In genomic region chr17:12675646-12676045, GRCm38 (mm10) we compare ENCODE assay signal across 14 mouse cellular contexts. TPM values are rescaled to one million over a fixed set of nuclear protein-coding genes. Genes with fewer than 3 reads are reported as not detected.
DNase-seq lines count a peak whose midpoint lies in the region; ATAC-seq and TF ChIP-seq lines count a peak whose summit lies in the region.
"Had no signal": no experiment of that assay in that cellular context is flagged by ENCODE, and none has a peak within 500 bp of the region (broad histone marks: within the 10 kb centered on the region; RNA-seq: fewer than 3 reads in every experiment).

Slc22a1 (minus strand) TSS chr17:12675829.

- H3K4me3 ChIP-seq in embryonic facial prominence, embryonic 14.5 days (ENCODE audit: low read depth, low read length) = no peak within 1 kb of the TSS
- H3K4me3 ChIP-seq in embryonic facial prominence, embryonic 10.5 days = no peak within 1 kb of the TSS
- H3K4me3 ChIP-seq in liver, postnatal 0 days (ENCODE audit: low read depth, low read length) = no peak within 1 kb of the TSS
- no peak within 1 kb of the TSS for H3K4me3 ChIP-seq in stomach, embryonic 15.5 days (replicated peaks)
- H3K4me3 ChIP-seq: forebrain, embryonic 10.5 days; limb, embryonic 15.5 days; midbrain, embryonic 10.5 days had no signal

- no peak within 1 kb of the TSS for H3K9ac ChIP-seq in embryonic facial prominence, embryonic 14.5 days (ENCODE audit: low read depth, low read length)
- H3K9ac ChIP-seq in liver, postnatal 0 days (replicated peaks) = no peak within 1 kb of the TSS
- H3K9ac ChIP-seq in stomach, embryonic 15.5 days = no peak within 1 kb of the TSS
- H3K9ac ChIP-seq: limb, embryonic 15.5 days had no signal

- TF ChIP-seq CTCF in liver, postnatal 0 days (IDR thresholded peaks at IDR 0.05; ENCODE audit: low read depth) = no peak

- 76% methylated on average over 7 of the region's 7 CpGs for WGBS in embryonic facial prominence, embryonic 14.5 days
- WGBS in embryonic facial prominence, embryonic 10.5 days = 92% methylated on average over 7 of the region's 7 CpGs
- 64% methylated on average over 7 of the region's 7 CpGs for WGBS in liver, postnatal 0 days (ENCODE audit: insufficient replicate concordance)
- WGBS in large intestine, adult 2 months = 22% methylated on average over 7 of the region's 7 CpGs
- WGBS in stomach, embryonic 15.5 days = 71% methylated on average over 7 of the region's 7 CpGs

- peak; percentile 50; the same call in 1 of the 2 replicates for ATAC-seq in embryonic facial prominence, embryonic 14.5 days (ENCODE audit: low read depth)
- peak; percentile 79 for ATAC-seq in liver, postnatal 0 days
- peak; percentile 68 for ATAC-seq in stomach, embryonic 15.5 days (ENCODE audit: insufficient read depth, low FRiP score, low read depth)
- ATAC-seq: hindbrain, embryonic 16.5 days had no signal

- DNase-seq in embryonic facial prominence, embryonic 14.5 days (ENCODE audit: low spot score) = peak; percentile 66
- no peak for DNase-seq in embryonic facial prominence, embryonic 10.5 days (ENCODE audit: low spot score)
- peak; percentile 44 for DNase-seq in liver, postnatal 0 days
- DNase-seq in liver = no peak
- peak; percentile 91 for DNase-seq in large intestine, adult 2 months (ENCODE audit: low read depth, low spot score)
- no peak for DNase-seq in thymus, postnatal 14 days
- no peak for DNase-seq in cerebellum, postnatal 4 days (ENCODE audit: low spot score in 2 of 2)
- DNase-seq: layer of hippocampus, postnatal 36 days had no signal

- H3K4me2 ChIP-seq in embryonic facial prominence, embryonic 14.5 days (ENCODE audit: low read depth, low read length) = no peak within 1 kb of the TSS
- H3K4me2 ChIP-seq in liver, postnatal 0 days (ENCODE audit: low read depth, low read length) = no peak within 1 kb of the TSS
- H3K4me2 ChIP-seq in stomach, embryonic 15.5 days = no peak within 1 kb of the TSS
- H3K4me2 ChIP-seq: limb, embryonic 15.5 days had no signal

- no peak for TF ChIP-seq EP300 in liver, postnatal 0 days (IDR thresholded peaks at IDR 0.05; ENCODE audit: low read depth)

- H3K27ac ChIP-seq in embryonic facial prominence, embryonic 14.5 days (replicated peaks; ENCODE audit: low read depth, low read length) = no peak within 1 kb of the TSS
- H3K27ac ChIP-seq in embryonic facial prominence, embryonic 10.5 days (replicated peaks) = no peak within 1 kb of the TSS
- no peak within 1 kb of the TSS for H3K27ac ChIP-seq in liver, postnatal 0 days (ENCODE audit: low read depth)
- H3K27ac ChIP-seq in stomach, embryonic 15.5 days = no peak within 1 kb of the TSS
- H3K27ac ChIP-seq: forebrain, embryonic 10.5 days; limb, embryonic 15.5 days; midbrain, embryonic 10.5 days had no signal

- no peaks in the 10 kb centered on the region for H3K27me3 ChIP-seq in embryonic facial prominence, embryonic 14.5 days (replicated peaks; ENCODE audit: control insufficient read depth, insufficient read depth, low read length)
- no peaks in the 10 kb centered on the region for H3K27me3 ChIP-seq in embryonic facial prominence, embryonic 10.5 days (replicated peaks; ENCODE audit: low read depth, poor library complexity, severe bottlenecking)
- no peaks in the 10 kb centered on the region for H3K27me3 ChIP-seq in liver, postnatal 0 days (ENCODE audit: insufficient read depth, low read length)
- no peaks in the 10 kb centered on the region for H3K27me3 ChIP-seq in stomach, embryonic 15.5 days (replicated peaks)
- H3K27me3 ChIP-seq: limb, embryonic 15.5 days had no signal

- peaks cover under 1% of the 10 kb centered on the region for H3K36me3 ChIP-seq in embryonic facial prominence, embryonic 14.5 days (ENCODE audit: control insufficient read depth, insufficient read depth, low read length)
- H3K36me3 ChIP-seq in embryonic facial prominence, embryonic 10.5 days (replicated peaks) = peaks cover 12% of the 10 kb centered on the region
- H3K36me3 ChIP-seq in liver, postnatal 0 days (replicated peaks; ENCODE audit: insufficient read depth, low read length) = no peaks in the 10 kb centered on the region
- H3K36me3 ChIP-seq in stomach, embryonic 15.5 days = no peaks in the 10 kb centered on the region
- H3K36me3 ChIP-seq: midbrain, embryonic 10.5 days had no signal

- H3K4me1 ChIP-seq in embryonic facial prominence, embryonic 14.5 days (ENCODE audit: control insufficient read depth, insufficient read depth, low read length) = peaks cover 7% of the 10 kb centered on the region; the same call in 1 of the 2 replicates
- peaks cover 7% of the 10 kb centered on the region for H3K4me1 ChIP-seq in embryonic facial prominence, embryonic 10.5 days
- peaks cover 11% of the 10 kb centered on the region; the same call in 1 of the 2 replicates for H3K4me1 ChIP-seq in liver, postnatal 0 days (ENCODE audit: insufficient read depth)
- H3K4me1 ChIP-seq in stomach, embryonic 15.5 days = no peaks in the 10 kb centered on the region
- H3K4me1 ChIP-seq: forebrain, embryonic 10.5 days; midbrain, embryonic 10.5 days had no signal

- H3K9me3 ChIP-seq in embryonic facial prominence, embryonic 14.5 days (ENCODE audit: control insufficient read depth, low read length) = no peaks in the 10 kb centered on the region
- H3K9me3 ChIP-seq in embryonic facial prominence, embryonic 10.5 days = no peaks in the 10 kb centered on the region
- H3K9me3 ChIP-seq in liver, postnatal 0 days (ENCODE audit: low read length) = 0 out of 2 replicates have a peak, but pooled peaks cover 6% of the 10 kb centered on the region
- H3K9me3 ChIP-seq in stomach, embryonic 15.5 days = no peaks in the 10 kb centered on the region
- H3K9me3 ChIP-seq: limb, embryonic 15.5 days had no signal

RNA-seq across cellular contexts. Expression of gene Slc22a1, which starts in this region (rescaled TPM):
- polyA plus RNA-seq in embryonic facial prominence, embryonic 14.5 days (2014; fragmentation: Nextera tagmentation; extraction: Ambion mirVana) = 0.31 and 0.38 TPM in 2 replicates
- polyA plus RNA-seq in embryonic facial prominence, embryonic 10.5 days (2016; fragmentation: Nextera tagmentation; extraction: Ambion mirVana) = not detected in 2 replicates
- 6.1 and 11.7 TPM in 2 replicates for polyA plus RNA-seq in liver, postnatal 0 days (2015; fragmentation: Nextera tagmentation; extraction: Ambion mirVana)
- polyA plus RNA-seq in large intestine, adult 2 months (2012; rRNA removed) = 36.3 and 50.9 TPM in 2 replicates
- polyA plus RNA-seq in stomach, embryonic 15.5 days (2015; fragmentation: Nextera tagmentation; extraction: Ambion mirVana) = 0.17 and 1.1 TPM in 2 replicates
- polyA plus RNA-seq: forebrain, embryonic 10.5 days; hindbrain, embryonic 16.5 days; limb, embryonic 15.5 days; midbrain, embryonic 10.5 days; neural tube, embryonic 11.5 days had no signal

Comparison
In these comparisons a context has a peak if more than half of its experiments do, and no peak if none do; other contexts are left out.
1. DNase-seq: peak in liver, postnatal 0 days (single experiment) and large intestine, adult 2 months (single experiment); none in embryonic facial prominence, embryonic 10.5 days (single experiment), liver (single experiment), thymus, postnatal 14 days (single experiment) and cerebellum, postnatal 4 days (0 of 2).
2. Peak in DNase-seq and ATAC-seq in embryonic facial prominence, embryonic 14.5 days; RNA of the gene not detected or under 1 TPM.
3. Peak in every context shown above with its lines, with median percentiles within 50 percentile points of each other: ATAC-seq.